Mouse (Mus musculus) cerebellum, postnatal 36 days (tissue): ENCODE data around the gene Nmt1.
A peak's percentile ranks its signal among the peaks of the same experiment; 100 is the strongest.

Source experiments
- DNase-seq, 2 experiments: peaks; one replicate each; pipeline ENCODE4 v3.0.0; 2021 to 2022; ENCODE audit warnings: mixed read lengths in 2 of 2

The Nmt1 gene

GRCm38 (mm10) chr11:103028176-103028891 lies at the start of gene Nmt1, which contains the start of gene Dcakd:
Nmt1 (plus strand) TSS chr11:103028190.
Dcakd (minus strand) TSS chr11:103028333.
- peak; percentile 91 to 94 for DNase-seq

- DNase-seq, result no peak
These were observed 46.7 kb upstream of the Nmt1 start for GRCm38 (mm10) chr11:102981151-102981890.

GRCm38 (mm10) chr11:102984086-102984485 lies 43.9 kb upstream of the Nmt1 start:
- DNase-seq, result no peak

GRCm38 (mm10) chr11:102984615-102985014 lies 43.4 kb upstream of the Nmt1 start:
- no peak for DNase-seq

GRCm38 (mm10) chr11:102985160-102985559 lies 42.8 kb upstream of the Nmt1 start:
- no peak for DNase-seq

GRCm38 (mm10) chr11:102989641-102990151 lies 38.3 kb upstream of the Nmt1 start:
- DNase-seq, result no peak

GRCm38 (mm10) chr11:102990152-102990663 lies 37.8 kb upstream of the Nmt1 start:
- peak; percentile 68 to 74 for DNase-seq

- DNase-seq, result no peak
These were observed 36.3 kb upstream of the Nmt1 start for GRCm38 (mm10) chr11:102991681-102992080.

GRCm38 (mm10) chr11:102992940-102993339 lies 35.0 kb upstream of the Nmt1 start:
- DNase-seq, result peak; percentile 81 to 84

GRCm38 (mm10) chr11:102993420-102994029 lies 34.5 kb upstream of the Nmt1 start:
- no peak for DNase-seq

GRCm38 (mm10) chr11:102994952-102995351 lies 33.0 kb upstream of the Nmt1 start:
- no peak for DNase-seq

- DNase-seq, result no peak
These were observed 31.6 kb upstream of the Nmt1 start for GRCm38 (mm10) chr11:102996385-102996784.

- DNase-seq, result no peak
These were observed 30.8 kb upstream of the Nmt1 start for GRCm38 (mm10) chr11:102996991-102997770.

- DNase-seq, result no peak
These were observed 29.8 kb upstream of the Nmt1 start for GRCm38 (mm10) chr11:102998254-102998576.

- no peak for DNase-seq
These were observed 29.2 kb upstream of the Nmt1 start for GRCm38 (mm10) chr11:102998577-102999316.

GRCm38 (mm10) chr11:102999317-102999970 lies 28.5 kb upstream of the Nmt1 start:
- DNase-seq, result no peak

GRCm38 (mm10) chr11:103000111-103000510 lies 27.9 kb upstream of the Nmt1 start:
- no peak for DNase-seq

- no peak for DNase-seq
These were observed 26.9 kb upstream of the Nmt1 start for GRCm38 (mm10) chr11:103001063-103001462.

GRCm38 (mm10) chr11:103003210-103003609 lies 24.8 kb upstream of the Nmt1 start:
- no peak for DNase-seq

GRCm38 (mm10) chr11:103004852-103005251 lies 23.1 kb upstream of the Nmt1 start:
- no peak for DNase-seq
